Mouse (Mus musculus) ES-E14 (cell line): ENCODE data around the gene Cmya5. TPM values are rescaled to one million over a fixed set of nuclear protein-coding genes. Genes with fewer than 3 reads are reported as not detected.
A peak's percentile ranks its signal among the peaks of the same experiment; 100 is the strongest.

Experiments used
- DNase-seq: peaks from one replicate; pipeline ENCODE4 v3.0.0-alpha.2; 2013; ENCODE audit warnings: low read depth, low spot score
- H3K27ac ChIP-seq: 2 replicates; pipeline ENCODE4 v1.5.1; 2012; ENCODE audit warnings: low read depth, mild to moderate bottlenecking, low read length, moderate library complexity, mixed read lengths; ENCODE audit not compliant: poor library complexity, insufficient read depth, severe bottlenecking
- H3K36me3 ChIP-seq: 2 replicates; pipeline ENCODE4 v1.6.1; 2012; ENCODE audit warnings: mild to moderate bottlenecking, low read length, moderate library complexity, mixed read lengths; ENCODE audit not compliant: control insufficient read depth, poor library complexity, insufficient read depth, severe bottlenecking
- H3K4me1 ChIP-seq, 2 experiments: fragments of 150-350 bp in 1 of 2; sonication (generic) in 1 of 2; 2 replicates each; pipeline ENCODE4 v1.6.1; 2012; ENCODE audit warnings: low read length in 2 of 2, mild to moderate bottlenecking in 1 of 2, mixed read lengths in 1 of 2; ENCODE audit not compliant: control insufficient read depth in 2 of 2, insufficient read depth in 2 of 2, poor library complexity in 1 of 2
- H3K4me3 ChIP-seq, 2 experiments: fragments of 150-350 bp in 1 of 2; sonication (generic) in 1 of 2; 2 replicates each; pipeline ENCODE4 v1.5.1; 2012; ENCODE audit warnings: low read length in 2 of 2, low read depth in 1 of 2, mild to moderate bottlenecking in 1 of 2, mixed read lengths in 1 of 2; ENCODE audit not compliant: insufficient read depth in 1 of 2, poor library complexity in 1 of 2, severe bottlenecking in 1 of 2
- H3K9ac ChIP-seq: 2 replicates; pipeline ENCODE4 v1.6.1; 2012; ENCODE audit warnings: low read depth, mild to moderate bottlenecking, low read length, mixed read lengths; ENCODE audit not compliant: poor library complexity, insufficient read depth, severe bottlenecking
- H3K9me3 ChIP-seq: fragments of 150-350 bp; sonication (generic); 2 replicates; pipeline ENCODE4 v1.6.1; 2012; ENCODE audit warnings: low read depth, mild to moderate bottlenecking, low read length; ENCODE audit not compliant: control insufficient read depth, insufficient read depth
- CHD2 ChIP-seq: IDR thresholded peaks from 2 replicates; pipeline ENCODE4 v1.6.1; 2014; ENCODE audit warnings: mild to moderate bottlenecking, low read depth, low read length, inconsistent platforms
- HCFC1 ChIP-seq: IDR thresholded peaks from 2 replicates; pipeline ENCODE4 v1.6.1; 2012; ENCODE audit warnings: low read length, inconsistent platforms, borderline replicate concordance; ENCODE audit not compliant: insufficient read depth
- MAFK ChIP-seq: IDR thresholded peaks from 2 replicates; pipeline ENCODE4 v1.6.1; 2014; ENCODE audit warnings: mild to moderate bottlenecking, low read depth, low read length, inconsistent platforms; ENCODE audit not compliant: insufficient read depth
- ZC3H11A ChIP-seq: IDR thresholded peaks from 2 replicates; pipeline ENCODE4 v1.6.1; 2012; ENCODE audit warnings: low read depth, mild to moderate bottlenecking, inconsistent platforms, low read length, borderline replicate concordance
- ZNF384 ChIP-seq: IDR thresholded peaks from 2 replicates; pipeline ENCODE4 v1.6.1; 2012; ENCODE audit warnings: low read depth, low read length, inconsistent platforms
- in situ Hi-C, 2 experiments: fragments of 600-800 bp; cut with MboI; formaldehyde crosslinking; loops; one replicate each; pipeline ENCODE4 v1.15.1; 2025; ENCODE audit warnings: low sequenced_read_pairs in 2 of 2, inconsistent platforms in 1 of 2; ENCODE audit not compliant: unreplicated experiment in 2 of 2
- total RNA-seq: library from RNA; depleted of rRNA; stranded (reverse); fragments of 300-350 nt; gene quantifications from 2 replicates; pipeline ENCODE4 v1.2.3, GENCODE M21; 2012

Gene Cmya5
- total RNA-seq, 1 experiment = 0.49 TPM

GRCm38 (mm10) chr13:93074147-93074641 is 70.3 kb downstream of the Cmya5 start:
- no peaks in the 10 kb centered on the region for H3K36me3 ChIP-seq
- H3K9ac ChIP-seq = no peak overlapping the region
- no peak overlapping the region for H3K27ac ChIP-seq
- TF ChIP-seq ZC3H11A (no peak), CHD2 (no peak), MAFK (no peak), HCFC1 (no peak), ZNF384 (no peak)
- in situ Hi-C loops = no loop called here
- H3K9me3 ChIP-seq = no peaks in the 10 kb centered on the region
- H3K4me3 ChIP-seq = no peak overlapping the region
- no peaks in the 10 kb centered on the region for H3K4me1 ChIP-seq
- no peak for DNase-seq

- Histone ChIP-seq H3K9me3 (no peaks in the 10 kb centered on the region), H3K36me3 (no peaks in the 10 kb centered on the region), H3K27ac (no peak overlapping the region), H3K4me3 (no peak overlapping the region), H3K9ac (no peak overlapping the region), H3K4me1 (no peaks in the 10 kb centered on the region)
- no peak for TF ChIP-seq ZNF384
- TF ChIP-seq MAFK = no peak
- TF ChIP-seq CHD2 = no peak
- no peak for TF ChIP-seq ZC3H11A
- TF ChIP-seq HCFC1 = no peak
- no peak for DNase-seq
- in situ Hi-C loops = no loop called here
Observed at GRCm38 (mm10) chr13:93073595-93073994, 70.9 kb downstream of the Cmya5 start.

GRCm38 (mm10) chr13:93072871-93073411 is 71.6 kb downstream of the Cmya5 start:
- DNase-seq = no peak
- TF ChIP-seq HCFC1 (no peak), ZNF384 (no peak), MAFK (no peak), ZC3H11A (no peak), CHD2 (no peak)
- Histone ChIP-seq H3K9me3 (no peaks in the 10 kb centered on the region), H3K36me3 (no peaks in the 10 kb centered on the region), H3K9ac (no peak overlapping the region), H3K4me1 (no peaks in the 10 kb centered on the region), H3K27ac (no peak overlapping the region), H3K4me3 (no peak overlapping the region)
- in situ Hi-C loops = no loop called here

- TF ChIP-seq MAFK (no peak), ZNF384 (no peak), HCFC1 (no peak), ZC3H11A (no peak), CHD2 (no peak)
- in situ Hi-C loops = no loop called here
- Histone ChIP-seq H3K36me3 (no peaks in the 10 kb centered on the region), H3K9me3 (no peaks in the 10 kb centered on the region), H3K27ac (no peak overlapping the region), H3K9ac (no peak overlapping the region), H3K4me1 (no peaks in the 10 kb centered on the region), H3K4me3 (no peak overlapping the region)
- DNase-seq = no peak
Observed at GRCm38 (mm10) chr13:93070406-93070805, 74.1 kb downstream of the Cmya5 start.

- in situ Hi-C loops = no loop called here
- DNase-seq = peak; percentile 16
- no peaks in the 10 kb centered on the region for H3K4me1 ChIP-seq
Observed at GRCm38 (mm10) chr13:93069481-93069880, 75.0 kb downstream of the Cmya5 start.

More at GRCm38 (mm10) chr13:93069481-93069880, 75.0 kb downstream of the Cmya5 start:
- Histone ChIP-seq H3K9me3 (no peaks in the 10 kb centered on the region), H3K27ac (no peak overlapping the region), H3K9ac (no peak overlapping the region), H3K4me3 (no peak overlapping the region), H3K36me3 (no peaks in the 10 kb centered on the region)
- TF ChIP-seq HCFC1 (no peak), ZC3H11A (no peak; the same call in 1 of the 2 replicates), CHD2 (no peak)
